Mouse (Mus musculus): ENCODE results near the gene Cideb.

GRCm38 (mm10) chr14:55713729-55714122 is 44.5 kb downstream of the Cideb start, which contains the start of gene Tgm1:
- TF ChIP-seq CTCF (IDR thresholded peaks at IDR 0.05; ENCODE audit: low read depth, low read length) (no peak), POLR2A (IDR thresholded peaks at IDR 0.05; ENCODE audit: insufficient read depth, low read length) (no peak)
